Mouse (Mus musculus) liver, embryonic 16.5 days (tissue): ENCODE results near the gene Gm5891. TPM values are rescaled to one million over a fixed set of nuclear protein-coding genes. Genes with fewer than 3 reads are reported as not detected.
"Not testable (repeated sequence)": the region's sequence is repeated elsewhere in the genome, so short reads cannot be mapped to it uniquely, and the experiment has no call there.

Source experiments
- ATAC-seq: fragments of 200-750 bp; cut with Nextera tagmentation; 2 replicates; pipeline ENCODE4 v1.8.0; 2017; ENCODE audit warnings: low read depth, mild to moderate bottlenecking, moderate number of reproducible peaks, moderate library complexity
- H3K27ac ChIP-seq: fragments of 300-500 bp; sonication (generic); 2 replicates; pipeline ENCODE4 v1.5.1; 2014; ENCODE audit warnings: mild to moderate bottlenecking, low read length
- H3K27me3 ChIP-seq: fragments of 300-500 bp; sonication (generic); 2 replicates; pipeline ENCODE4 v1.6.1; 2014; ENCODE audit warnings: low read depth, low read length, mixed read lengths; ENCODE audit not compliant: control insufficient read depth, insufficient read depth
- H3K36me3 ChIP-seq: fragments of 300-500 bp; sonication (generic); 2 replicates; pipeline ENCODE4 v1.6.1; 2014; ENCODE audit warnings: mild to moderate bottlenecking; ENCODE audit not compliant: control insufficient read depth, insufficient read depth
- H3K4me1 ChIP-seq: fragments of 300-500 bp; sonication (generic); 2 replicates; pipeline ENCODE4 v1.6.1; 2014; ENCODE audit warnings: low read depth, low read length, mixed read lengths; ENCODE audit not compliant: control insufficient read depth
- H3K4me2 ChIP-seq: fragments of 300-500 bp; sonication (generic); 2 replicates; pipeline ENCODE4 v1.6.1; 2014; ENCODE audit warnings: low read depth, low read length, mixed read lengths
- H3K4me3 ChIP-seq: fragments of 300-500 bp; sonication (generic); 2 replicates; pipeline ENCODE4 v1.5.1; 2014; ENCODE audit warnings: low read depth, mild to moderate bottlenecking, low read length
- H3K9ac ChIP-seq: fragments of 300-500 bp; sonication (generic); 2 replicates; pipeline ENCODE4 v1.6.1; 2014; ENCODE audit warnings: low read depth, low read length
- H3K9me3 ChIP-seq: fragments of 300-500 bp; sonication (generic); replicated peaks from 2 replicates; pipeline ENCODE4 v1.6.1; 2016; ENCODE audit warnings: low read length; ENCODE audit not compliant: control insufficient read depth
- whole genome bisulfite sequencing: fragments of 180-500 bp; shearing (Covaris S2); extraction: QIAGEN DNeasy Blood & Tissue Kit; methylation state at CpG from one replicate; pipeline ENCODE4 v1.1.7; 2014; ENCODE audit not compliant: insufficient replicate concordance; 5-methylcytosine and 5-hydroxymethylcytosine counted together
- polyA plus RNA-seq: library from polyadenylated mRNA; unstranded; fragments of >200 nt; fragmentation: Nextera tagmentation; extraction: Ambion mirVana; gene quantifications from 2 replicates; pipeline ENCODE4 v1.2.1, GENCODE M21; 2015

Gm5891 gene
- not detected in 2 replicates for polyA plus RNA-seq

- not testable (repeated sequence) for ATAC-seq, H3K27ac ChIP-seq, H3K27me3 ChIP-seq, H3K9me3 ChIP-seq, H3K4me2 ChIP-seq, H3K9ac ChIP-seq, H3K4me1 ChIP-seq, H3K36me3 ChIP-seq, H3K4me3 ChIP-seq
- no CpG with 5 or more reads among the region's 1 CpGs for WGBS
These were observed at the start of gene Gm5891 for GRCm38 (mm10) chr7:21921191-21921590. Gene Gm5891 (minus strand): TSS chr7:21921291.

Other genes starting within 250 kb of the Gm5891 start
- gene Gm4175, start 159.8 kb downstream of the Gm5891 start, polyA plus RNA-seq: not detected in 2 replicates
- not detected in 2 replicates for gene Gm4177, start 124.6 kb downstream of the Gm5891 start, polyA plus RNA-seq
- not detected in 2 replicates for gene Vmn1r135, start 88.9 kb downstream of the Gm5891 start, polyA plus RNA-seq
- not detected in 2 replicates for gene Gm5725, start 77.0 kb downstream of the Gm5891 start, polyA plus RNA-seq
- gene Vmn1r137, start 73.3 kb upstream of the Gm5891 start, polyA plus RNA-seq: not detected in 2 replicates
- not detected in 2 replicates for gene Vmn1r138, start 107.6 kb upstream of the Gm5891 start, polyA plus RNA-seq
- not detected in 2 replicates for gene Gm6176, start 135.0 kb upstream of the Gm5891 start, polyA plus RNA-seq
- not detected in 2 replicates for gene Vmn1r139, start 147.8 kb upstream of the Gm5891 start, polyA plus RNA-seq
- not detected in 2 replicates for gene Gm16451, start 197.0 kb upstream of the Gm5891 start, polyA plus RNA-seq
- not detected in 2 replicates for gene Gm10666, start 213.4 kb upstream of the Gm5891 start, polyA plus RNA-seq
- not detected in 2 replicates for gene Vmn1r142, start 242.7 kb upstream of the Gm5891 start, polyA plus RNA-seq